7 mouse cellular contexts compared by ENCODE assay signal in genomic region chr10:79681591-79682245, GRCm38 (mm10). TPM values are rescaled to one million over a fixed set of nuclear protein-coding genes. Genes with fewer than 3 reads are reported as not detected.
DNase-seq lines count a peak whose midpoint lies in the region; ATAC-seq lines count a peak whose summit lies in the region.

Cdc34 (plus strand) TSS chr10:79682195.

- H3K4me2 ChIP-seq in midbrain, embryonic 13.5 days (replicated peaks): peak within 1 kb of the TSS; percentile 99

- ATAC-seq in midbrain, embryonic 13.5 days: peak; percentile 96

- H3K4me3 ChIP-seq in limb, embryonic 10.5 days: peak within 1 kb of the TSS; percentile 89
- H3K4me3 ChIP-seq in midbrain, embryonic 13.5 days (replicated peaks): peak within 1 kb of the TSS; percentile 90

- H3K9me3 ChIP-seq in limb, embryonic 10.5 days (replicated peaks): no peaks in the 10 kb centered on the region
- no peaks in the 10 kb centered on the region for H3K9me3 ChIP-seq in midbrain, embryonic 13.5 days

- peaks cover 25% of the 10 kb centered on the region for H3K4me1 ChIP-seq in limb, embryonic 10.5 days
- H3K4me1 ChIP-seq in midbrain, embryonic 13.5 days (replicated peaks): peaks cover 27% of the 10 kb centered on the region

- WGBS in limb, embryonic 10.5 days: under 1% methylated on average over 83 of the region's 84 CpGs
- under 1% methylated on average over 70 of the region's 84 CpGs for WGBS in midbrain, embryonic 13.5 days

- H3K36me3 ChIP-seq in limb, embryonic 10.5 days: peaks cover 30% of the 10 kb centered on the region
- peaks cover 27% of the 10 kb centered on the region for H3K36me3 ChIP-seq in midbrain, embryonic 13.5 days

- no peaks in the 10 kb centered on the region for H3K27me3 ChIP-seq in limb, embryonic 10.5 days (ENCODE audit: low read depth, poor library complexity, severe bottlenecking)
- no peaks in the 10 kb centered on the region for H3K27me3 ChIP-seq in midbrain, embryonic 13.5 days

- DNase-seq in adrenal gland, adult 8-10 months: peak; percentile 100
- DNase-seq in embryo, embryonic 9.5 days (ENCODE audit: extremely low spot score): peak; percentile 99
- no peak for DNase-seq in gonadal fat pad, adult 2 months (ENCODE audit: low read depth)
- DNase-seq in kidney, adult 11 months: peak; percentile 100
- peak; percentile 99 for DNase-seq in limb, embryonic 10.5 days (ENCODE audit: low spot score)
- peak; percentile 99 for DNase-seq in spleen, adult 12 weeks (ENCODE audit: low spot score)

- H3K27ac ChIP-seq in limb, embryonic 10.5 days: peak within 1 kb of the TSS; percentile 89
- H3K27ac ChIP-seq in midbrain, embryonic 13.5 days: peak within 1 kb of the TSS; percentile 90

- peak within 1 kb of the TSS; percentile 88 for H3K9ac ChIP-seq in midbrain, embryonic 13.5 days (replicated peaks)

RNA-seq across cellular contexts. Expression of gene Cdc34, which starts in this region (rescaled TPM):
- total RNA-seq in adrenal gland, adult 8-10 months (2022): 10 to 100 TPM; 50.9 to 77.7 (median 69.2) TPM
- polyA plus RNA-seq in gonadal fat pad, adult 2 months (2012; rRNA removed): 125 and 180 TPM in 2 replicates
- polyA plus RNA-seq in limb, embryonic 10.5 days (2016; fragmentation: Nextera tagmentation; extraction: Ambion mirVana): 209 and 259 TPM in 2 replicates
- 109 and 110 TPM in 2 replicates for polyA plus RNA-seq in midbrain, embryonic 13.5 days (2015; fragmentation: Nextera tagmentation; extraction: Ambion mirVana)
